Mouse (Mus musculus) midbrain, postnatal 0 days (tissue): ENCODE measurements around the gene Itgb1bp1. TPM values are rescaled to one million over a fixed set of nuclear protein-coding genes. Genes with fewer than 3 reads are reported as not detected.

Experiments used
- ATAC-seq: fragments of 200-750 bp; cut with Nextera tagmentation; 2 replicates; pipeline ENCODE4 v1.8.0; 2017; ENCODE audit warnings: moderate number of reproducible peaks, mild to moderate bottlenecking, moderate TSS enrichment, moderate library complexity; ENCODE audit not compliant: low FRiP score
- DNase-seq: peaks from one replicate; pipeline ENCODE4 v3.0.0-alpha.2; 2015; ENCODE audit warnings: low spot score
- H3K27ac ChIP-seq: fragments of 300-500 bp; sonication (generic); 2 replicates; pipeline ENCODE4 v1.5.1; 2014; ENCODE audit warnings: low read depth, mild to moderate bottlenecking, low read length, mixed read lengths
- H3K27me3 ChIP-seq: fragments of 300-500 bp; sonication (generic); 2 replicates; pipeline ENCODE4 v1.6.1; 2014; ENCODE audit warnings: low read length, control low read depth, mixed read lengths; ENCODE audit not compliant: insufficient read depth
- H3K36me3 ChIP-seq: fragments of 300-500 bp; sonication (generic); 2 replicates; pipeline ENCODE4 v1.6.1; 2014; ENCODE audit warnings: low read length, control low read depth, mixed read lengths; ENCODE audit not compliant: insufficient read depth
- H3K4me1 ChIP-seq: fragments of 300-500 bp; sonication (generic); 2 replicates; pipeline ENCODE4 v1.6.1; 2014; ENCODE audit warnings: mild to moderate bottlenecking, control low read depth, antibody characterized with exemption, low read length, mixed read lengths; ENCODE audit not compliant: insufficient read depth
- H3K4me2 ChIP-seq: fragments of 300-500 bp; sonication (generic); 2 replicates; pipeline ENCODE4 v1.6.1; 2014; ENCODE audit warnings: low read depth, mild to moderate bottlenecking, low read length, mixed read lengths; ENCODE audit not compliant: poor library complexity, severe bottlenecking
- H3K4me3 ChIP-seq: fragments of 300-500 bp; sonication (generic); 2 replicates; pipeline ENCODE4 v1.5.1; 2014; ENCODE audit warnings: low read depth, mild to moderate bottlenecking, low read length, moderate library complexity
- H3K9ac ChIP-seq: fragments of 300-500 bp; sonication (generic); replicated peaks from 2 replicates; pipeline ENCODE4 v1.6.1; 2014; ENCODE audit warnings: mild to moderate bottlenecking, low read length, moderate library complexity, mixed read lengths; ENCODE audit not compliant: poor library complexity, severe bottlenecking
- H3K9me3 ChIP-seq: fragments of 300-500 bp; sonication (generic); 2 replicates; pipeline ENCODE4 v1.6.1; 2016; ENCODE audit warnings: low read length, control low read depth
- CTCF ChIP-seq: IDR thresholded peaks from 2 replicates; pipeline ENCODE4 v1.5.1; 2016; ENCODE audit warnings: antibody characterized with exemption, mild to moderate bottlenecking
- WGBS: fragments of 180-500 bp; shearing (Covaris S2); extraction: QIAGEN DNeasy Blood & Tissue Kit; methylation state at CpG from one replicate; pipeline ENCODE4 v1.1.7; 2014; 5-methylcytosine and 5-hydroxymethylcytosine counted together
- polyA plus RNA-seq: library from polyadenylated mRNA; unstranded; fragments of >200 nt; fragmentation: Nextera tagmentation; extraction: Ambion mirVana; gene quantifications from 2 replicates; pipeline ENCODE4 v1.2.1, GENCODE M21; 2015
- total RNA-seq: library from RNA; depleted of rRNA; stranded (reverse); fragments of >200 nt; gene quantifications from 2 replicates; pipeline ENCODE4 v1.2.3, GENCODE M21; 2014

Gene Itgb1bp1
- total and polyA plus RNA-seq, 2 experiments from 2014 or later = 17.5 to 30.0 TPM

- 74% methylated on average over 14 of the region's 14 CpGs for WGBS
- Histone ChIP-seq H3K36me3 (peaks cover 40% of the 10 kb centered on the region), H3K4me2 (no peak overlapping the region), H3K4me3 (no peak overlapping the region), H3K4me1 (no peaks in the 10 kb centered on the region), H3K27ac (no peak overlapping the region), H3K9me3 (no peaks in the 10 kb centered on the region), H3K27me3 (no peaks in the 10 kb centered on the region), H3K9ac (no peak overlapping the region)
- DNase-seq = peak; percentile 84
- peak; percentile 90 for ATAC-seq
- TF ChIP-seq CTCF = peak; percentile 86
Observed at GRCm38 (mm10) chr12:21265946-21266783, 19.9 kb downstream of the Itgb1bp1 start.

GRCm38 (mm10) chr12:21265501-21265900, 20.6 kb downstream of the Itgb1bp1 start:
- H3K9ac ChIP-seq = no peak overlapping the region
- H3K36me3 ChIP-seq = peaks cover 36% of the 10 kb centered on the region
- no peaks in the 10 kb centered on the region for H3K4me1 ChIP-seq
- TF ChIP-seq CTCF = no peak
- DNase-seq = no peak
- WGBS = 89% methylated on average over 4 of the region's 4 CpGs
- ATAC-seq = no peak
- no peak overlapping the region for H3K4me2 ChIP-seq
- no peaks in the 10 kb centered on the region for H3K9me3 ChIP-seq
- H3K27ac ChIP-seq = no peak overlapping the region
- no peak overlapping the region for H3K4me3 ChIP-seq
- H3K27me3 ChIP-seq = no peaks in the 10 kb centered on the region

- no peak for TF ChIP-seq CTCF
- Histone ChIP-seq H3K27ac (no peak overlapping the region), H3K27me3 (no peaks in the 10 kb centered on the region), H3K9ac (no peak overlapping the region), H3K4me3 (no peak overlapping the region), H3K4me1 (no peaks in the 10 kb centered on the region), H3K4me2 (no peak overlapping the region), H3K36me3 (peaks cover 41% of the 10 kb centered on the region), H3K9me3 (no peaks in the 10 kb centered on the region)
- WGBS = 89% methylated on average over 3 of the region's 3 CpGs
- DNase-seq = no peak
- no peak for ATAC-seq
Observed at GRCm38 (mm10) chr12:21264970-21265369, 21.1 kb downstream of the Itgb1bp1 start.

- no peak for DNase-seq
- peaks cover 37% of the 10 kb centered on the region for H3K36me3 ChIP-seq
- ATAC-seq = no peak
Observed at GRCm38 (mm10) chr12:21264241-21264640, 21.8 kb downstream of the Itgb1bp1 start.

GRCm38 (mm10) chr12:21263256-21263655, 22.8 kb downstream of the Itgb1bp1 start:
- TF ChIP-seq CTCF = no peak
- no peaks in the 10 kb centered on the region for H3K9me3 ChIP-seq
- H3K9ac ChIP-seq = no peak overlapping the region
- no peak overlapping the region for H3K4me2 ChIP-seq
- DNase-seq (no peak), ATAC-seq (no peak)
- H3K36me3 ChIP-seq = peaks cover 36% of the 10 kb centered on the region
- 92% methylated on average over 5 of the region's 5 CpGs for WGBS
- no peaks in the 10 kb centered on the region for H3K27me3 ChIP-seq
- no peaks in the 10 kb centered on the region for H3K4me1 ChIP-seq
- no peak overlapping the region for H3K27ac ChIP-seq
- no peak overlapping the region for H3K4me3 ChIP-seq

More at GRCm38 (mm10) chr12:21264241-21264640, 21.8 kb downstream of the Itgb1bp1 start:
- Histone ChIP-seq H3K27me3 (no peaks in the 10 kb centered on the region), H3K4me2 (no peak overlapping the region), H3K4me1 (no peaks in the 10 kb centered on the region), H3K4me3 (no peak overlapping the region), H3K9ac (no peak overlapping the region), H3K9me3 (no peaks in the 10 kb centered on the region), H3K27ac (no peak overlapping the region)
- 81% methylated on average over 5 of the region's 5 CpGs for whole genome bisulfite sequencing
- no peak for TF ChIP-seq CTCF

DNA sequence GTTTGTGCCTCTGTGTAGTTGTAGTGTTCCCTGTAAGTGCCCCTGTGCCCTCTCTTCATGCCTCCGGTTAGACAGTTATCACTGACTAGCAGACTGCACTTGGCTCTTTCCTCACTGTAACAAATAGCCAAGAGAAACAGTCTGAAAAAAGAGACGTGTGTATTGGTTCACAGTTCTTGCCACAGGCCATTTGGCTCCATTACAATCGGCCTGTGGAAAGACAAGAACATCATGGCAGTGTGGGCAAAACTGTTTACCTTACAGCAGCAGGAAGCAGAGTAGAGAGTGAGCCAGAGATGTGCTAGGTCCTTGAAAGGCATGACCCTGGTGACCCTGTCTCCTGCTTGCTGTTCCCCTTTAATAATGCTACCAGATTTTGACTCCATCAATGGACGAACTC, 24.6 kb downstream of the Itgb1bp1 start:
- no peaks in the 10 kb centered on the region for H3K4me1 ChIP-seq
- H3K4me2 ChIP-seq = no peak overlapping the region
- H3K9me3 ChIP-seq = no peaks in the 10 kb centered on the region
- no peaks in the 10 kb centered on the region for H3K27me3 ChIP-seq
- no peak overlapping the region for H3K27ac ChIP-seq
- DNase-seq = no peak
- no peak overlapping the region for H3K9ac ChIP-seq
- ATAC-seq = no peak
- no peak for TF ChIP-seq CTCF
- H3K36me3 ChIP-seq = peaks cover 53% of the 10 kb centered on the region
- no peak overlapping the region for H3K4me3 ChIP-seq
- WGBS = 90% methylated on average over 4 of the region's 4 CpGs
